15 mouse cellular contexts compared by ENCODE assay signal in genomic region chr17:85101751-85102150, GRCm38 (mm10).
"Had no signal": no experiment of that assay in that cellular context is flagged by ENCODE, and none has a peak within 500 bp of the region (broad histone marks: within the 10 kb centered on the region; RNA-seq: fewer than 3 reads in every experiment).

No protein-coding gene starts in this region.

- H3K9me3 ChIP-seq: limb, embryonic 10.5 days; liver, embryonic 15.5 days; neural tube, embryonic 15.5 days had no signal

- DNase-seq: kidney, postnatal 10 days; kidney, postnatal 4 days; lung, embryonic 14.5 days; lung, postnatal 14 days; right cerebral cortex, adult 18-20 months had no signal

- H3K4me2 ChIP-seq: liver, embryonic 11.5 days; liver, embryonic 15.5 days; lung, embryonic 14.5 days; midbrain, embryonic 12.5 days; neural tube, embryonic 15.5 days had no signal

- H3K27me3 ChIP-seq: liver, embryonic 15.5 days; megakaryocyte, embryonic 14.5 days; midbrain, embryonic 12.5 days; neural tube, embryonic 15.5 days had no signal

- H3K27ac ChIP-seq: layer of hippocampus, adult 2 months; limb, embryonic 10.5 days; liver, embryonic 15.5 days; macrophage; midbrain, embryonic 12.5 days; neural tube, embryonic 15.5 days; stomach, postnatal 0 days had no signal

- H3K9ac ChIP-seq: liver, embryonic 15.5 days; lung, embryonic 14.5 days; midbrain, embryonic 12.5 days; neural tube, embryonic 15.5 days had no signal

- H3K4me3 ChIP-seq: layer of hippocampus, adult 2 months; limb, embryonic 10.5 days; liver, embryonic 15.5 days; megakaryocyte, embryonic 14.5 days; midbrain, embryonic 12.5 days; myocyte; neural tube, embryonic 15.5 days had no signal

- H3K4me1 ChIP-seq: limb, embryonic 10.5 days; neural tube, embryonic 15.5 days had no signal
